19 mouse cellular contexts compared by ENCODE assay signal in the genomic region with DNA sequence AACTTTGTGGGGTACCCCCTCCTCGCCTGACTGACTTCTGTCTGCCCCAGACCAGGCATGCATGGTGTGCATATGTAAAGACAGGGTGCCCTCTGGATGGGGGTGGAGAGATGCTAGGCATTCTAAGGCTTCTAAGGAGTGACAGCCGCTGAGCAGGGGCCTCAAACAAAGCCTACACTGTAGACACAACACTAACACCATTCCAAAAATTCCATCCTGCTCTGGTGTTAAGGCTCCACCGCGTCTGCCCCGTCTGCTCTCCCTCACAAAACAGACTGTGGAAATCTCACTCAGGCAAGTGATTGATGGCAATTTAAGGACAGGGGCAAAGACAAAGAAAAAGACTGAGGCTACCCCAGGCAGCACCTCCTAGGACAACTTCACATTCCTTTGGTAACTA.
DNase-seq lines count a peak whose midpoint lies in the region; ATAC-seq and TF ChIP-seq lines count a peak whose summit lies in the region.
"Had no signal": no experiment of that assay in that cellular context is flagged by ENCODE, and none has a peak within 500 bp of the region (broad histone marks: within the 10 kb centered on the region; RNA-seq: fewer than 3 reads in every experiment).

No protein-coding gene starts in this region.

- H3K9me3 ChIP-seq in heart, embryonic 13.5 days: no peaks in the 10 kb centered on the region
- H3K9me3 ChIP-seq in midbrain, embryonic 10.5 days (replicated peaks): no peaks in the 10 kb centered on the region
- H3K9me3 ChIP-seq in midbrain, embryonic 13.5 days: no peaks in the 10 kb centered on the region
- H3K9me3 ChIP-seq in embryonic facial prominence, embryonic 15.5 days (replicated peaks): no peaks in the 10 kb centered on the region

- H3K9ac ChIP-seq in heart, embryonic 13.5 days: no peak overlapping the region
- H3K9ac ChIP-seq in heart, adult 2 months (ENCODE audit: low read depth, low read length): no peak overlapping the region
- no peak overlapping the region for H3K9ac ChIP-seq in midbrain, embryonic 13.5 days (replicated peaks)
- no peak overlapping the region for H3K9ac ChIP-seq in embryonic facial prominence, embryonic 15.5 days
- H3K9ac ChIP-seq: liver, embryonic 13.5 days had no signal

- H3K27ac ChIP-seq in heart, embryonic 13.5 days (replicated peaks): peak overlapping the region; percentile 69
- no peak overlapping the region for H3K27ac ChIP-seq in heart, adult 2 months
- H3K27ac ChIP-seq in midbrain, embryonic 10.5 days (replicated peaks): 0 out of 2 replicates have a peak overlapping the region, but pooled peaks have one; percentile 30
- H3K27ac ChIP-seq in midbrain, embryonic 13.5 days: no peak overlapping the region
- H3K27ac ChIP-seq in embryonic facial prominence, embryonic 15.5 days (replicated peaks): no peak overlapping the region
- H3K27ac ChIP-seq: liver, embryonic 13.5 days had no signal

- intact Hi-C loops in heart, adult 2 months (cut with DNase I): no loop called here

- TF ChIP-seq CTCF in heart, adult 2 months (IDR thresholded peaks at IDR 0.05): no peak

- H3K79me2 ChIP-seq in heart, adult 2 months (replicated peaks; ENCODE audit: control insufficient read depth, insufficient read depth, low read length): no peaks in the 10 kb centered on the region

- no peak overlapping the region for H3K4me3 ChIP-seq in heart, embryonic 13.5 days
- no peak overlapping the region for H3K4me3 ChIP-seq in heart, adult 2 months
- no peak overlapping the region for H3K4me3 ChIP-seq in midbrain, embryonic 10.5 days
- H3K4me3 ChIP-seq in midbrain, embryonic 13.5 days (replicated peaks): no peak overlapping the region
- no peak overlapping the region for H3K4me3 ChIP-seq in embryonic facial prominence, embryonic 15.5 days (replicated peaks)
- H3K4me3 ChIP-seq: liver, embryonic 13.5 days had no signal

- DNase-seq in heart, adult 2 months: no peak
- peak; percentile 21 for DNase-seq in midbrain, embryonic 10.5 days (ENCODE audit: low spot score)
- peak; percentile 64 for DNase-seq in mesoderm, embryonic 11.5 days (ENCODE audit: low read depth, low spot score)
- DNase-seq in frontal cortex, postnatal 10 days (ENCODE audit: low spot score in 2 of 2): no peak
- no peak for DNase-seq in retina, postnatal 1 day
- DNase-seq: adrenal gland, postnatal 10 days; cerebellum, adult 8-10 months; gastrocnemius, postnatal 10 days; heart, postnatal 14 days; kidney, postnatal 36 days; liver, embryonic 13.5 days; lung, postnatal 10 days; right cerebral cortex, adult 18-20 months; spleen, adult 18-20 months had no signal

- peaks cover 21% of the 10 kb centered on the region for H3K4me1 ChIP-seq in heart, embryonic 13.5 days
- H3K4me1 ChIP-seq in heart, adult 2 months (ENCODE audit: control insufficient read depth, insufficient read depth, low read length): no peaks in the 10 kb centered on the region
- peaks cover 9% of the 10 kb centered on the region for H3K4me1 ChIP-seq in midbrain, embryonic 10.5 days
- H3K4me1 ChIP-seq in midbrain, embryonic 13.5 days (replicated peaks): 0 out of 2 replicates have a peak, but pooled peaks cover 2% of the 10 kb centered on the region
- 0 out of 2 replicates have a peak, but pooled peaks cover 4% of the 10 kb centered on the region for H3K4me1 ChIP-seq in embryonic facial prominence, embryonic 15.5 days
- H3K4me1 ChIP-seq: liver, embryonic 13.5 days had no signal

- WGBS in heart, embryonic 13.5 days: 7% methylated on average over 5 of the region's 5 CpGs
- WGBS in heart, adult 2 months: 25% methylated on average over 5 of the region's 5 CpGs
- WGBS in midbrain, embryonic 10.5 days: 25% methylated on average over 5 of the region's 5 CpGs
- WGBS in midbrain, embryonic 13.5 days: 15% methylated on average over 5 of the region's 5 CpGs
- 13% methylated on average over 5 of the region's 5 CpGs for WGBS in embryonic facial prominence, embryonic 15.5 days

- no peak for ATAC-seq in heart, embryonic 13.5 days (ENCODE audit: extremely low read depth, insufficient number of reproducible peaks, low FRiP score, low TSS enrichment)
- no peak for ATAC-seq in midbrain, embryonic 13.5 days
- ATAC-seq in embryonic facial prominence, embryonic 15.5 days (ENCODE audit: insufficient number of reproducible peaks, low FRiP score, low TSS enrichment, low read depth): 0 out of 2 replicates have a peak, but pooled peaks have one; percentile 19
- ATAC-seq: CD4-positive, CD25-positive, alpha-beta regulatory T cell, adult 4 months; intestine, postnatal 0 days had no signal

- no peak for TF ChIP-seq EP300 in heart, adult 2 months (IDR thresholded peaks at IDR 0.05; ENCODE audit: insufficient read depth, low read depth, low read length)

- H3K4me2 ChIP-seq in heart, embryonic 13.5 days: peak overlapping the region; percentile 29; the same call in 1 of the 2 replicates
- H3K4me2 ChIP-seq in midbrain, embryonic 13.5 days (replicated peaks): no peak overlapping the region
- H3K4me2 ChIP-seq in embryonic facial prominence, embryonic 15.5 days (replicated peaks): no peak overlapping the region
- H3K4me2 ChIP-seq: liver, embryonic 13.5 days had no signal

- no peak for TF ChIP-seq POLR2A in heart, adult 2 months (IDR thresholded peaks at IDR 0.05; ENCODE audit: insufficient read depth, low read depth, low read length)

- H3K27me3 ChIP-seq in heart, embryonic 13.5 days (replicated peaks): no peaks in the 10 kb centered on the region
- H3K27me3 ChIP-seq in heart, adult 2 months (ENCODE audit: control insufficient read depth, insufficient read depth, low read length): no peaks in the 10 kb centered on the region
- no peaks in the 10 kb centered on the region for H3K27me3 ChIP-seq in midbrain, embryonic 10.5 days (ENCODE audit: low read depth, poor library complexity, severe bottlenecking)
- peaks cover 3% of the 10 kb centered on the region; the same call in 1 of the 2 replicates for H3K27me3 ChIP-seq in midbrain, embryonic 13.5 days
- H3K27me3 ChIP-seq in embryonic facial prominence, embryonic 15.5 days: no peaks in the 10 kb centered on the region
- H3K27me3 ChIP-seq: liver, embryonic 13.5 days had no signal

- H3K36me3 ChIP-seq in heart, embryonic 13.5 days: no peaks in the 10 kb centered on the region
- H3K36me3 ChIP-seq in heart, adult 2 months (ENCODE audit: control insufficient read depth, insufficient read depth, low read length): no peaks in the 10 kb centered on the region
- no peaks in the 10 kb centered on the region for H3K36me3 ChIP-seq in midbrain, embryonic 10.5 days
- H3K36me3 ChIP-seq in midbrain, embryonic 13.5 days: no peaks in the 10 kb centered on the region
- no peaks in the 10 kb centered on the region for H3K36me3 ChIP-seq in embryonic facial prominence, embryonic 15.5 days
- H3K36me3 ChIP-seq: liver, embryonic 13.5 days had no signal

Comparison
In these comparisons a context has a peak if more than half of its experiments do, and no peak if none do; other contexts are left out.
1. H3K27ac ChIP-seq: peak in heart, embryonic 13.5 days (single experiment) and midbrain, embryonic 10.5 days (single experiment); none in heart, adult 2 months (single experiment), midbrain, embryonic 13.5 days (single experiment) and embryonic facial prominence, embryonic 15.5 days (single experiment).
2. DNase-seq: peak in midbrain, embryonic 10.5 days (single experiment) and mesoderm, embryonic 11.5 days (single experiment); none in heart, adult 2 months (0 of 2), frontal cortex, postnatal 10 days (0 of 2) and retina, postnatal 1 day (single experiment).